Mouse (Mus musculus): ENCODE measurements around the gene Hgfac. TPM values are rescaled to one million over a fixed set of nuclear protein-coding genes. Genes with fewer than 3 reads are reported as not detected.

Gene Hgfac
- polyA plus RNA-seq, 1 experiment: 0.26 TPM

GRCm38 (mm10) chr5:35009163-35009562 lies 32.1 kb upstream of the Hgfac start:
- Histone ChIP-seq H3K27me3 (ENCODE audit: control insufficient read depth, insufficient read depth, insufficient read length) (no peaks in the 10 kb centered on the region), H3K4me3 (no peak overlapping the region), H3K36me3 (ENCODE audit: control insufficient read depth, insufficient read depth) (peaks cover 5% of the 10 kb centered on the region), H3K4me2 (ENCODE audit: low read depth) (no peak overlapping the region), H3ac (ENCODE audit: control insufficient read depth, insufficient read length) (no peak overlapping the region), H3K79me2 (ENCODE audit: control insufficient read depth, insufficient read depth) (no peaks in the 10 kb centered on the region)
- TF ChIP-seq TCF3 (IDR thresholded peaks at IDR 0.05; ENCODE audit: insufficient read length, low read depth) (no peak), POLR2A (IDR thresholded peaks at IDR 0.05; ENCODE audit: insufficient read length, low read depth) (no peak), POLR2AphosphoS2 (IDR thresholded peaks at IDR 0.05; ENCODE audit: insufficient read length, low read depth) (no peak), MYOD1 (IDR thresholded peaks at IDR 0.05; ENCODE audit: control insufficient read depth in 1 of 3, insufficient read length in 2 of 3, low read depth in 2 of 3) (no peak), SRF (IDR thresholded peaks at IDR 0.05; ENCODE audit: control insufficient read depth, insufficient read length, low read depth) (no peak), E2F4 (IDR thresholded peaks at IDR 0.05; ENCODE audit: insufficient read depth) (no peak), MYOG (IDR thresholded peaks at IDR 0.05; ENCODE audit: control insufficient read depth in 1 of 3, insufficient read depth in 1 of 3, insufficient read length in 2 of 3, low read depth in 2 of 3) (no peak)

GRCm38 (mm10) chr5:35010656-35011055 lies 30.7 kb upstream of the Hgfac start:
- TF ChIP-seq TCF3 (IDR thresholded peaks at IDR 0.05; ENCODE audit: insufficient read length, low read depth): no peak
- TF ChIP-seq TCF12 (IDR thresholded peaks at IDR 0.05; ENCODE audit: insufficient read depth, poor library complexity, severe bottlenecking): no peak
- TF ChIP-seq E2F4 (IDR thresholded peaks at IDR 0.05; ENCODE audit: insufficient read depth): no peak
- TF ChIP-seq CEBPB (IDR thresholded peaks at IDR 0.05; ENCODE audit: insufficient read depth, poor library complexity, severe bottlenecking): no peak
- TF ChIP-seq SRF (IDR thresholded peaks at IDR 0.05; ENCODE audit: control insufficient read depth, insufficient read length, low read depth): no peak
- no peak for TF ChIP-seq POLR2A (IDR thresholded peaks at IDR 0.05; ENCODE audit: insufficient read length, low read depth)
- TF ChIP-seq POLR2AphosphoS2 (IDR thresholded peaks at IDR 0.05; ENCODE audit: insufficient read length, low read depth): no peak
- TF ChIP-seq MAX (IDR thresholded peaks at IDR 0.05; ENCODE audit: low read depth): no peak
- TF ChIP-seq USF1 (IDR thresholded peaks at IDR 0.05; ENCODE audit: low read depth): no peak
- TF ChIP-seq MYOD1 (IDR thresholded peaks at IDR 0.05; ENCODE audit: control insufficient read depth in 1 of 3, insufficient read length in 2 of 3, low read depth in 2 of 3): no peak
- no peak for TF ChIP-seq MYOG (IDR thresholded peaks at IDR 0.05; ENCODE audit: control insufficient read depth in 1 of 3, insufficient read depth in 1 of 3, insufficient read length in 2 of 3, low read depth in 2 of 3)
- TF ChIP-seq REST (IDR thresholded peaks at IDR 0.05; ENCODE audit: insufficient read depth, insufficient read length): no peak
- peaks cover 5% of the 10 kb centered on the region for H3K36me3 ChIP-seq (ENCODE audit: control insufficient read depth, insufficient read depth)
- H3ac ChIP-seq (ENCODE audit: control insufficient read depth, insufficient read length): no peak overlapping the region
- H3K4me3 ChIP-seq: no peak overlapping the region
- H3K27me3 ChIP-seq (ENCODE audit: control insufficient read depth, insufficient read depth, insufficient read length): no peaks in the 10 kb centered on the region
- H3K79me2 ChIP-seq (ENCODE audit: control insufficient read depth, insufficient read depth): peaks cover 7% of the 10 kb centered on the region
- no peak overlapping the region for H3K4me2 ChIP-seq (ENCODE audit: low read depth)

- Histone ChIP-seq H3K4me2 (ENCODE audit: low read depth) (no peak overlapping the region), H3K36me3 (ENCODE audit: control insufficient read depth, insufficient read depth) (peaks cover 5% of the 10 kb centered on the region), H3K4me3 (no peak overlapping the region), H3ac (ENCODE audit: control insufficient read depth, insufficient read length) (no peak overlapping the region), H3K79me2 (ENCODE audit: control insufficient read depth, insufficient read depth) (peaks cover 10% of the 10 kb centered on the region), H3K27me3 (ENCODE audit: control insufficient read depth, insufficient read depth, insufficient read length) (no peaks in the 10 kb centered on the region)
- TF ChIP-seq CEBPB (IDR thresholded peaks at IDR 0.05; ENCODE audit: insufficient read depth, poor library complexity, severe bottlenecking) (no peak), E2F4 (IDR thresholded peaks at IDR 0.05; ENCODE audit: insufficient read depth) (no peak), POLR2AphosphoS2 (IDR thresholded peaks at IDR 0.05; ENCODE audit: insufficient read length, low read depth) (no peak), MAX (IDR thresholded peaks at IDR 0.05; ENCODE audit: low read depth) (no peak), MYOG (IDR thresholded peaks at IDR 0.05; ENCODE audit: control insufficient read depth in 1 of 3, insufficient read depth in 1 of 3, insufficient read length in 2 of 3, low read depth in 2 of 3) (no peak), TCF3 (IDR thresholded peaks at IDR 0.05; ENCODE audit: insufficient read length, low read depth) (no peak), MYOD1 (IDR thresholded peaks at IDR 0.05; ENCODE audit: control insufficient read depth in 1 of 3, insufficient read length in 2 of 3, low read depth in 2 of 3) (no peak), USF1 (IDR thresholded peaks at IDR 0.05; ENCODE audit: low read depth) (no peak), POLR2A (IDR thresholded peaks at IDR 0.05; ENCODE audit: insufficient read length, low read depth) (no peak), REST (IDR thresholded peaks at IDR 0.05; ENCODE audit: insufficient read depth, insufficient read length) (no peak), TCF12 (IDR thresholded peaks at IDR 0.05; ENCODE audit: insufficient read depth, poor library complexity, severe bottlenecking) (no peak), SRF (IDR thresholded peaks at IDR 0.05; ENCODE audit: control insufficient read depth, insufficient read length, low read depth) (no peak)
Measured at GRCm38 (mm10) chr5:35011156-35011923, 30.0 kb upstream of the Hgfac start.

GRCm38 (mm10) chr5:35014036-35014435 lies 27.3 kb upstream of the Hgfac start:
- Histone ChIP-seq H3K4me3 (no peak overlapping the region), H3K4me2 (ENCODE audit: low read depth) (no peak overlapping the region), H3K79me2 (ENCODE audit: control insufficient read depth, insufficient read depth) (peaks cover 14% of the 10 kb centered on the region), H3ac (ENCODE audit: control insufficient read depth, insufficient read length) (no peak overlapping the region), H3K27me3 (ENCODE audit: control insufficient read depth, insufficient read depth, insufficient read length) (no peaks in the 10 kb centered on the region), H3K36me3 (ENCODE audit: control insufficient read depth, insufficient read depth) (peaks cover under 1% of the 10 kb centered on the region)
- TF ChIP-seq MYOD1 (IDR thresholded peaks at IDR 0.05; ENCODE audit: control insufficient read depth in 1 of 3, insufficient read length in 2 of 3, low read depth in 2 of 3) (no peak), REST (IDR thresholded peaks at IDR 0.05; ENCODE audit: insufficient read depth, insufficient read length) (no peak), CEBPB (IDR thresholded peaks at IDR 0.05; ENCODE audit: insufficient read depth, poor library complexity, severe bottlenecking) (no peak), USF1 (IDR thresholded peaks at IDR 0.05; ENCODE audit: low read depth) (no peak), MYOG (IDR thresholded peaks at IDR 0.05; ENCODE audit: control insufficient read depth in 1 of 3, insufficient read depth in 1 of 3, insufficient read length in 2 of 3, low read depth in 2 of 3) (no peak), TCF12 (IDR thresholded peaks at IDR 0.05; ENCODE audit: insufficient read depth, poor library complexity, severe bottlenecking) (no peak), E2F4 (IDR thresholded peaks at IDR 0.05; ENCODE audit: insufficient read depth) (no peak), SRF (IDR thresholded peaks at IDR 0.05; ENCODE audit: control insufficient read depth, insufficient read length, low read depth) (no peak), POLR2AphosphoS2 (IDR thresholded peaks at IDR 0.05; ENCODE audit: insufficient read length, low read depth) (no peak), MAX (IDR thresholded peaks at IDR 0.05; ENCODE audit: low read depth) (no peak), POLR2A (IDR thresholded peaks at IDR 0.05; ENCODE audit: insufficient read length, low read depth) (no peak), TCF3 (IDR thresholded peaks at IDR 0.05; ENCODE audit: insufficient read length, low read depth) (no peak)
